Mouse (Mus musculus) bone marrow macrophage, adult 2 months (primary cell): ENCODE measurements at regions not wholly inside any gene's neighbourhood (a gene's known extent, or its start where the extent isn't known, plus 50 kb on each side); places are given as distances from the start of the nearest gene placed in this dataset.

Source experiments
- H3K27ac ChIP-seq: 2 replicates; pipeline ENCODE4 v1.5.1; 2012; ENCODE audit warnings: low read depth, low read length; ENCODE audit not compliant: insufficient read depth
- H3K4me1 ChIP-seq: 2 replicates; pipeline ENCODE4 v1.6.1; 2012; ENCODE audit warnings: low read length; ENCODE audit not compliant: control insufficient read depth, insufficient read depth
- H3K4me3 ChIP-seq: 2 replicates; pipeline ENCODE4 v1.5.1; 2012; ENCODE audit warnings: mild to moderate bottlenecking, low read length, moderate library complexity; ENCODE audit not compliant: insufficient read depth
- CTCF ChIP-seq: IDR thresholded peaks from 2 replicates; pipeline ENCODE4 v1.5.1; 2012; ENCODE audit warnings: low read depth, mild to moderate bottlenecking, low read length, moderate library complexity
- POLR2A ChIP-seq: IDR thresholded peaks from 2 replicates; pipeline ENCODE4 v1.6.1; 2012; ENCODE audit warnings: mild to moderate bottlenecking, low read depth, low read length, borderline replicate concordance

- H3K4me1 ChIP-seq, result no peaks in the 10 kb centered on the region
- H3K27ac ChIP-seq, result no peak overlapping the region
- TF ChIP-seq POLR2A (no peak), CTCF (no peak)
- H3K4me3 ChIP-seq, result no peak overlapping the region
These were observed 118.4 kb upstream of the Sdk2 start for GRCm38 (mm10) chr11:114184970-114185882.

GRCm38 (mm10) chr11:114184431-114184830 is 117.6 kb upstream of the Sdk2 start:
- no peak overlapping the region for H3K4me3 ChIP-seq
- H3K4me1 ChIP-seq, result no peaks in the 10 kb centered on the region
- TF ChIP-seq POLR2A (no peak), CTCF (no peak)
- H3K27ac ChIP-seq, result no peak overlapping the region

GRCm38 (mm10) chr11:114183231-114183630 is 116.4 kb upstream of the Sdk2 start:
- Histone ChIP-seq H3K4me1 (no peaks in the 10 kb centered on the region), H3K27ac (no peak overlapping the region), H3K4me3 (no peak overlapping the region)
- no peak for TF ChIP-seq CTCF
- no peak for TF ChIP-seq POLR2A

- Histone ChIP-seq H3K27ac (no peak overlapping the region), H3K4me1 (no peaks in the 10 kb centered on the region), H3K4me3 (no peak overlapping the region)
- no peak for TF ChIP-seq POLR2A
- TF ChIP-seq CTCF, result no peak
These were observed 112.1 kb upstream of the Sdk2 start for GRCm38 (mm10) chr11:114178746-114179472.

- no peaks in the 10 kb centered on the region for H3K4me1 ChIP-seq
- TF ChIP-seq CTCF (no peak), POLR2A (no peak)
These were observed 110.9 kb upstream of the Sdk2 start for GRCm38 (mm10) chr11:114177789-114178188.

GRCm38 (mm10) chr11:114177281-114177680 is 110.4 kb upstream of the Sdk2 start:
- TF ChIP-seq CTCF, result no peak
- no peak for TF ChIP-seq POLR2A
- no peak overlapping the region for H3K4me3 ChIP-seq

More at GRCm38 (mm10) chr11:114177789-114178188, 110.9 kb upstream of the Sdk2 start:
- no peak overlapping the region for H3K27ac ChIP-seq
- no peak overlapping the region for H3K4me3 ChIP-seq

GRCm38 (mm10) chr11:114176671-114177212 is 109.9 kb upstream of the Sdk2 start:
- no peak overlapping the region for H3K4me3 ChIP-seq
- H3K27ac ChIP-seq, result no peak overlapping the region
- no peaks in the 10 kb centered on the region for H3K4me1 ChIP-seq
- TF ChIP-seq POLR2A (no peak), CTCF (no peak)

More at GRCm38 (mm10) chr11:114177281-114177680, 110.4 kb upstream of the Sdk2 start:
- H3K4me1 ChIP-seq, result no peaks in the 10 kb centered on the region
- no peak overlapping the region for H3K27ac ChIP-seq

- H3K27ac ChIP-seq, result no peak overlapping the region
- no peaks in the 10 kb centered on the region for H3K4me1 ChIP-seq
- TF ChIP-seq CTCF (no peak), POLR2A (no peak)
- no peak overlapping the region for H3K4me3 ChIP-seq
These were observed 108.7 kb upstream of the Sdk2 start for GRCm38 (mm10) chr11:114175437-114176131.

GRCm38 (mm10) chr11:114174871-114175270 is 108.0 kb upstream of the Sdk2 start:
- no peak overlapping the region for H3K27ac ChIP-seq
- H3K4me3 ChIP-seq, result no peak overlapping the region
- no peaks in the 10 kb centered on the region for H3K4me1 ChIP-seq
- no peak for TF ChIP-seq CTCF
- no peak for TF ChIP-seq POLR2A

GRCm38 (mm10) chr11:114168231-114168661 is 101.4 kb upstream of the Sdk2 start:
- no peak overlapping the region for H3K27ac ChIP-seq
- TF ChIP-seq POLR2A (no peak), CTCF (no peak)
- H3K4me3 ChIP-seq, result no peak overlapping the region
- H3K4me1 ChIP-seq, result no peaks in the 10 kb centered on the region
